Mouse (Mus musculus): Measurements from ENCODE around the gene Chfr. TPM values are rescaled to one million over a fixed set of nuclear protein-coding genes. Genes with fewer than 3 reads are reported as not detected.
"Not testable (repeated sequence)": the region's sequence is repeated elsewhere in the genome, so short reads cannot be mapped to it uniquely, and the experiment has no call there.

Chfr gene
- total RNA-seq, 2 experiments from 2014 or later: 33.7 to 39.9 TPM

DNA sequence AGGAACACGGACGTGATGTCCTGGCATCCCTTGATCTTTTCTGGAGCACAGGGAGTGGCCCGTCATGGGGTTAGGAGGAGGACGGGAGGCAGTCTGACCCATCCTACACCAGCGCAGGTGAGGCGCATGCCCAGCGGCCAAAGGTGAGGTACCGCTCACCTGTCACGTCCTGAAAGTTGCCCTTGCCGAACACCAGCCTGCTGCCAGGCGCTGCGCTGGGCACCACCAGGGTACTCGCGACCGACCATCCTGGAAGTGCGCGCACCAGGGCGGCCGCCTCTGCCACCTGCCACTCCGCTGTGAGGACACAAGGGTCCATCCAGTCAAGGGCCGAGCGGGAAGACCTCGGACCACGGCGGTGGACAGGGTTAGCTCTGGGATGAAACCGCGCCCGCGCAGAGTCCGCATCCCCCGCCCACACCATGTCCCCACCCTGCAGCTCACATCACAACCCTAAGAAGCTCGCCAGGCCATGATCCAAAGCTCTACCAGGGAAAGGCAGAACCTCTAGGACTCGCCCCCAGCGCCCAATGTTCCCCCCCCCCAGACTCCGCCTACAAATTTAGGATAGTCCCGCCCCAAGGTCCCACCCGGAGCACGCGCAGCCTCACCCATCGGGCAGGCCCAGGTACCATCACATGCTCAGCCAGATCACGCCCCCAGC is 28.6 kb upstream of the Chfr start:
- no peak for ATAC-seq (replicated peaks; ENCODE audit: low FRiP score, low TSS enrichment, poor library complexity, severe bottlenecking)

DNA sequence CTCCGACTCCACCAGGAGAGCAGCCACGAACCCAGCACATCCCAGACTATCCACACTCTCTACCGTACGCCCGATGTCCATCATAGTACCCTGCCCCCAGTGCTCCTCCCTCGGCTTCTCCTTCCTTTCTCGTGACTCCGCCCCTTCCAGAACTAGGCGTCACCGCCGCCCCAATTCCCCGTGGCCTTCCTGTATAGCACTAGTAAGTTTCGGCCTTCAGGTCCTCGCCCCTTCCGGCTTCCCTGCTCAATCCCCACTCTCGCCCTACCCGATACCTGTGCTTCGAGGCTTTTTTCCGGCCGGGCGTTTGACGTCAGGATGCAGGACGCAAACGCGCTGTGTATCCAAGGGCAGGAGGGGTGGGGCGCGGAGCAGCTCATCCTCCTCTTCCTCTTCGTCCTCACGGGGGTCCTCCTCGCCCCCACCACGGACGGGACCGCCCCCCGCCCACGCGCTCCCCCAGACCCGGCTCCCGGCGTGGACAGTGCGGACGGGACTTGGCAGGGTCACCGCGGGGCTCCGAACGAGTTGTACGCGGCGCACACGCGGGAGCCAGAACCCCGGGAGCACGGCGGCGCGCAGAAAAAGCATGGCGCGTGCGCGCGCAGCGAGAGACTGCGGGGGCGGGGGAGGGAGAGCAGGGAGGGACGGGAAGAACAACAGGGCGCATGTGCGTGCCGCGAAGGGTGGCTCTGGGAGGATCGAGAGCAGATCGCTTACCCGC is 27.9 kb upstream of the Chfr start, which contains the start of gene Gtpbp6:
TSS of gene Gtpbp6 (minus strand) at position 617 of the 724 bp plus-strand sequence.
- ATAC-seq (replicated peaks; ENCODE audit: low FRiP score, low TSS enrichment, poor library complexity, severe bottlenecking): peak; percentile 73

DNA sequence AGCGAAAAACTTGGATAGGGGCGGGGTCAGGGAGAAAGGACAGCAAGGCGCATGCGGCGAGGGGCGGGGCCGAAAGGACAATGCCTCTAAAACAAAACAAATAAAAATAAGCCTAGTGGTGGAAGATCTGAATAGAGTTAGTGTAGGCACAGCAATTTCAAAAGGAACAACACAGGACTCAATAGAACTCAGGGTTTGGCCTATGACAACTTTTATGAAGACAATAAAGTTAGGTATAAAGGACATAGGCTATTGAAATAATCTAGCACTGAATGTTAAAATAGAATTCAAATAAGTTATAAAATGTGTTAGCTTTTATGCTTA is 27.4 kb upstream of the Chfr start:
- ATAC-seq (replicated peaks; ENCODE audit: low FRiP score, low TSS enrichment, poor library complexity, severe bottlenecking): no peak

DNA sequence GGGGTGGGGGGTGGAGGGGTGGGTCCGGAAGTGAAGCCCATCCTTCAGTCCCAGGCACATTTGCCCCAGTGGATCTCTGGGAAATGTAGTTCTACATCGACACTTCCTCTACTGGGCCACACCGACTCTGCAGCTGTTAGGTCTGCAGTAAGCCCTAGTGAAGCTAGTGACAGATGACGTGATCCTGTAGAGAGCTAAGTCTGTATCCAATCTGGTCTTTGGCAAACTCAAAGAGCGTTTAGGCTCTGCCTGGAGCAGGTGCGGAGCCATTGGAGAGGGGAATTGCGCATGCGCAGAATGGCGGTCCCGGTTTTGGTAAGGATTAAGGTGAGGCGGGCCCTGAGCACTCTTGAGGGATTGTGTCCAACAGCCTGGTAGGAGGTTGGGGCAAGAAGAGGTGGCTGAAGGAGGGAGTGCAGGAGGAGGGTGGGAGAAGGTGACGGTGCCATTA is 25.6 kb upstream of the Chfr start, which contains the start of gene Zfp605:
TSS of gene Zfp605 (plus strand) at position 102 of the 451 bp plus-strand sequence.
- ATAC-seq (replicated peaks; ENCODE audit: low FRiP score, low TSS enrichment, poor library complexity, severe bottlenecking): peak; percentile 61

DNA sequence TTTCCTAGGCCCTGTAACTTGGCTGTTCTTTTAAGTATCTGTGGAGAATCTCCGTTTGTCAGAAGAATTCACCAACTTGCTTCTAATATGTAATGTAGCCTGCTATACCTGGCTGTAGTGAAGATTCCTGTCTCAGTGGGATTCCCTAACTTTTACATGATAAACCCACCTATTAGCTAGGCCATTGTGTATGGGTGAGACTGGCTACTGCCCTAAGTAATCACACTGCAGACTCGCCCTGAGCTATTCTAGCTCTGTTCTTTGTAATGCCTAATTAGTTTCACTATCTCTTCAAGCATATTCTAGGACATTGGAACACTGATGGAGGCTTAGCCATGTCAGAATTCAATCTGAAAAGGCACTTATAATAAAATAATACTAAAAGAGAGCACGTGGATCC is 13.3 kb upstream of the Chfr start:
- ATAC-seq (replicated peaks; ENCODE audit: low FRiP score, low TSS enrichment, poor library complexity, severe bottlenecking): not testable (repeated sequence)

DNA sequence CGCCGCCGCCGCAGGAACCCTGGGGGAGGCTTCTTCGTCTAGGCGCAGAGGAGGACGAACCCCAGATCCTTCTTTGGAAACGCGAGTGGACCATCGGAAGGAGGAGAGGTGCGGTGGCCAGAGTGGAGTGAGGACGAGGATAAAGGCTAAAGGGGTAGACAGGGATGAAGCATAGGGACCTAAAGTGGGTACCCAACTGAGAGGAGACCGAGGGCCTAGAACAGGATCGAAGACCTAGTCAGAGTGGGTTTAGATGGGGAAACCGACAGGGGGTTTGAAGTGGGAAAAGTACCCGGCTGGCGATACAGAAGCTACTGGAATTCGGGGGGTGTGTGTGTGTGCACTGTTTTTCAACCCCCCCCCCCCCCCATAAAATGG is 434 bp downstream of the Chfr start:
- ATAC-seq (replicated peaks; ENCODE audit: low FRiP score, low TSS enrichment, poor library complexity, severe bottlenecking): peak; percentile 7

DNA sequence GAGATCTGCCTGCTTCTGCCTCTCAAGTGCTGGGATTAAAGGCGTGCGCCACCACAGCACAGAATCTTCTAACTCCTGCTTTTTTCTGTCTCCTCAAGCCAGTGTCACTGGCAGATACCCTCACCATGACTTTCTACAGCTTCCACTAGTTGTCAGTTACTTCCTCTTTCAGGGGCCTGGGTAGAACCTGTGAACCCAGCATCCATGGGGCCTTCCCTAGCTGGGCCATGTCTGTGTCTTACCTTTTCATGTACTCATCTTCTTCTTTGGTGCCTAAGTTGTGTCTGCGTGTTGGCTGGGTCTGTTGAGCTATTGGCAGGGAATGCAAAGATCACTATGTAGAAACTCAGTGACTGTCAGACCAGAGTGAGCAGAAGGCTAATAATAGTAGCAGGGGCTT is 2.2 kb downstream of the Chfr start:
- ATAC-seq (replicated peaks; ENCODE audit: low FRiP score, low TSS enrichment, poor library complexity, severe bottlenecking): no peak

DNA sequence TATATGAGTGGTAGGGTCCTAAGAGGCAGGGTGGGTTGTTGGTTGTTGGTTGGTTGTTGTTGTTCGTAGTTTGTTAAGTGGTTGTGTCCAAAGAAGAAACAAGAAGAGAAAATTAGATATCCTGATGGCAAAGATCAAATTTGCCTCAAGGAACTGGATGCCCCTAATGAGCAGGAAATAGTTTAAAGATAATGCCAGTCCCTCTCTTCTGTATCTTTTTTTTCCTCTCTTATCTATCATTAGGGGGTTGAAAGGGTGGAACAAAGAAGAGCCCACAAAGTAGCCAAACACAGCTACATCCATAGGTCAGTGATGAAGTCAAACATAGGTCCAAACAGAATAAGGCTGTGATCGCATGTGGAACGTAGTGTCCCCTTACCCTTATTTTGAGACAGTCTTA is 3.7 kb downstream of the Chfr start:
- no peak for ATAC-seq (replicated peaks; ENCODE audit: low FRiP score, low TSS enrichment, poor library complexity, severe bottlenecking)

DNA sequence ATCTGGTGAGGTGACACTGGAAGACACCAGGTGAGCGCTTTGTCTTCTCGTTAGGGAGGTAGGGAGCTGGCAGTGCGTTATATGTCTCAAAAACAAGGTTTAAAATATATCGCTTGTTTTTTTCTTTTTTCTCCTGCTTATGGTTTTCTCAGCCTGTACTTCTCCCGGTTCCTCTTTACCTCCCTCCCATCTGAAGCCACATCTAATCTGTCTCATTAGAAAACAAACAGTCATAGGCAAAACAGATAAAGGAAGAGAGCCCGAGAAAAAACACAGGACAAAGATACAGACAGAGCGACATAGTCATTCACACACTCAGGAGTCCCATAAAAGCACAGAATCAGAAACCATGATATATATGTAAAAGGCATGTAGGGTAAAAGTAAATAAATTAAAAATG is 4.8 kb downstream of the Chfr start:
- ATAC-seq (replicated peaks; ENCODE audit: low FRiP score, low TSS enrichment, poor library complexity, severe bottlenecking): no peak

DNA sequence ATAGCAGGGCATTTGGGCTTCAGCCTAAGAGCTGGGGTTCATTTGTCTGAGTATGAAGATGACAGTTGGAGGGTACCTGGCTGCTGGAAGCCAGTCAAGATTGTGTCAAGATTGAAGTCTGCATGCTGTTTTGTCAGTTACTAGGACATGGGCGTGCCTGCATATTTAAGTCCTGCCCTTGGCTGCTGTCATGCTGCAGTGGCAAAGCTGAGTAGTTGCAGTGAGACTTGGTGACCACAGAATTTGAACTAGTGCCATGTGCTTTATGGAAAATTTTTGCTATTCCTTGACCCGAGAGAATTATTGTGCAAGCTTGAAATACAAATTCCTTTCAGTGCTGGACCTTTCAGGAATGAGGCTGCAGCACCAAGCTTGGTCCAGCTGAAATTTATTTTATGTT is 6.7 kb downstream of the Chfr start:
- peak; percentile 72 for ATAC-seq (replicated peaks; ENCODE audit: low FRiP score, low TSS enrichment, poor library complexity, severe bottlenecking)

DNA sequence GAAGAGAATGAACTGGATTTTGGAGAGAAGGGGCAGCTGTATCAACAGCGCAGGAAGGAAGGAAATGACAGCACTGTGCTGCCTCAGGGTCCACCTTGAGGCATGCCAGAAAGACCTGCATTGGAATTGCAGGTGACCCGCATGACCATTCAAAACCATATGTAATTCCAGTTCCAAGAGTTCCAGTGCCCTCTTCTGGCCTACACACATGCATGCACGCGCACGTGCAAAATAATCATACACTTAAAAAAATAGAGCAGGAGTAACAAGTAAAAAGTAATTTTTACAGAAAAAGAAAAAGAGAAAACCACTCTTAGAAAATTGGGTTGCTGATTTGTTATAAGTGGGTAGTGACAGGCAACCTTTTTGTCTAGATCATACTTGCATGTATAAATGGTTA is 7.4 kb downstream of the Chfr start:
- no peak for ATAC-seq (replicated peaks; ENCODE audit: low FRiP score, low TSS enrichment, poor library complexity, severe bottlenecking)

DNA sequence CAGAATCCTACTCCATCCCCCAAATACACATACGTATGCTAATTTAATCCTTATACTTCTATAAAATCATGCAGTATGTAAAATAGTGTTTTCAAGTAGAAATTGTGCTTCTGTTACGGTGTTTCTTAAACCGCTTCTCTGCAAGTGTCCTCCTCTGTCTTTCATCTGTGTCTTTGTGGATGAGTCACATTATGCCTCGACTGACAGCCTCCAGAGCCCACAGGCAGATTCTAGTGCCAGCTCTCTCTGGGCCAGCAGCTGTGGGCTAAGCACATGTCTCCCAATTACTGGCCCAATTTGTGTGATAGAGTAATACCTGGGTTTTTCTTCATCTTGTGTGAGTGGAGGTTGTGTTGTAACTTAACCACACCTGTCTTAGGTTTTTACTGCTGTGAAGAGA is 33.7 kb downstream of the Chfr start:
- ATAC-seq (replicated peaks; ENCODE audit: low FRiP score, low TSS enrichment, poor library complexity, severe bottlenecking): no peak

DNA sequence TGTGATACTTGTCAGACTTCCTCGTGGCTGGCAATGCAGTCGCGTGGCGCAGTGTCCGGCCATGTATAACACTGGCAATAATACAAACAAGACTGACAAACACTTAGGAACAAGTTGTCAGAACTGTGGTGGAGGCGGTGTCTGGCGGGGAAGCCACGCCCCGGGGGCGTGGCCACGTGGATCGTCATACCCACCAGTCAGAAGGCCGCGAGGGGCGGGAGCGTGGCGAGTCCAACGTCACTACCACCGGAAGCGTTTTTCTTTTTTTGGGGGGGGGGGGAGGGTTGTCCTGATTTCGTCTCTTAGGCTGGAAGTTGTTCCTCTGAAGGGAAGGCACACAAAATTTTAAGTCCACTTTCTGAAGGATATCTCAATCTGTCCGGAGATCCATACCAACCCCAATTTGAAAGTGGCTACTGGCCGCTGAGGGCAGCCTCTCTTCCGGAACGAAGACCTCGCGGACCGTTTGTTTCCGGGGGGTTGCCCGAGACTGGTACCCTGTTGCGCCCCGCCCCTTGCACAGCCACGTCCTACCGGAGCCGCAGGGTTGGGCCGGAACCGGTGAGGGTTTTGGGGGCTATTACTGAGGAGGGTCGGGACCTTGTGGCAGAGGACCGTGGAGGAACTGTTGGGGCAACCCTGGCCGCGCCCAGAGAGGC is 40.8 kb downstream of the Chfr start, which contains the start of gene Golga3:
TSS of gene Golga3 (plus strand) at position 340 of the 659 bp plus-strand sequence.
- peak; percentile 87 for ATAC-seq (replicated peaks; ENCODE audit: low FRiP score, low TSS enrichment, poor library complexity, severe bottlenecking)

DNA sequence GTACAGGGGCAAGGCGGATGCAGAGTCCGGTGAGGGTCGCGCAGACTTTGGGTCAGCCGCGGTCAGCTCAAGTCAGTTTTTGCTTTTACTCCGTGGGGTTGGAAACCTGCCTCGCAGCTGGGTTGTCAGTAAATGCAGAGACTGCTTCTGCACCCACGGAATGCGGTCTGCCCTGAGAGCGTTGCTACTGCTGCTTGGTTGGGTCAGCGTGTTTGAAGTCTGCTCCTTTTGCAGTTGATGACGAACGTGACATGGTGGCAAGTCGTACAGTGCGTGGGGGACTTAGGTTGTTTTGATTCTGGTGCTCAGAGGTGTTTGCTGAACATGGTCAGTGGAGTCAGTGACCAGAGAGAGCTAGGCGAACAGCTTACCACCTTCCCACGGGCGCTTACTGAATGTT is 41.4 kb downstream of the Chfr start:
- ATAC-seq (replicated peaks; ENCODE audit: low FRiP score, low TSS enrichment, poor library complexity, severe bottlenecking): 0 out of 2 replicates have a peak, but pooled peaks have one; percentile 22

DNA sequence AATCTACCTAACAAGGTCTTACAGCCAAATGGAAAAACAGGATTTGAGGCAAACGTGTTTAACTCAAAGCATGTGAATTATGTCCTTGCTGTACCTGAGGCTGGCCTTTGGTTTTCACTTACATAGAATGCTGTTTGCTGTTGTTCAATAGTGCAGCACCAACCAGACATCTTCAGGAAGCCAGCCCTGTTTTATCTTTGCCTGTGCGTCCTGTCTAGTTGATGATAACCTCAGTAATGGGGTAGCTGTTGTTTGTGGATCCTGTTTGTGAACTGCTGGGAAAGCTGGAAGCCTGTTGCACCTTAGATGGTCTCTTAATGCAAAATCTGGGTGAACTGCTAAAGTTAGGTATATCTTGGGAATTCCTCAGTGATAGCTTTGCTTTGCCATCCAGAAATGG is 43.0 kb downstream of the Chfr start:
- peak; percentile 42; the same call in 1 of the 2 replicates for ATAC-seq (replicated peaks; ENCODE audit: low FRiP score, low TSS enrichment, poor library complexity, severe bottlenecking)

DNA sequence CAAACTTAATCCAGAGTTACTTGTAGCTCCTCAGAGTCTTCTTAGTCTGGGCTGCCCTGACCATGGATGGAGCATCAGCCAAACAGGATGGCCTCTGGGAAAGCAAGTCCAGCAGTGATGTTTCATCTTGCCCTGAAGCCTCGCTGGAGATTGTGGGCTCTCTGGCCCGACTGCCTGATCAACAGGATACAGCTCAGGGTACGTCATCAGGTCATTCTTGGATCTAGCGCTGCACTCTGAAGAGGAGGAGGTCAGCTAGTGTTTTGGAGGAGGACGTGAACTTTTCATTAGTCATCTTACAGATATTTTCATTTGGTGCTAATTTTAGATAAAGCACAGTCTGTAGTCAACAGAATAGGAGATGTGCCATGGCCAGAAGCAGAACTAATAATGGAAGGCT is 46.1 kb downstream of the Chfr start:
- ATAC-seq (replicated peaks; ENCODE audit: low FRiP score, low TSS enrichment, poor library complexity, severe bottlenecking): no peak

DNA sequence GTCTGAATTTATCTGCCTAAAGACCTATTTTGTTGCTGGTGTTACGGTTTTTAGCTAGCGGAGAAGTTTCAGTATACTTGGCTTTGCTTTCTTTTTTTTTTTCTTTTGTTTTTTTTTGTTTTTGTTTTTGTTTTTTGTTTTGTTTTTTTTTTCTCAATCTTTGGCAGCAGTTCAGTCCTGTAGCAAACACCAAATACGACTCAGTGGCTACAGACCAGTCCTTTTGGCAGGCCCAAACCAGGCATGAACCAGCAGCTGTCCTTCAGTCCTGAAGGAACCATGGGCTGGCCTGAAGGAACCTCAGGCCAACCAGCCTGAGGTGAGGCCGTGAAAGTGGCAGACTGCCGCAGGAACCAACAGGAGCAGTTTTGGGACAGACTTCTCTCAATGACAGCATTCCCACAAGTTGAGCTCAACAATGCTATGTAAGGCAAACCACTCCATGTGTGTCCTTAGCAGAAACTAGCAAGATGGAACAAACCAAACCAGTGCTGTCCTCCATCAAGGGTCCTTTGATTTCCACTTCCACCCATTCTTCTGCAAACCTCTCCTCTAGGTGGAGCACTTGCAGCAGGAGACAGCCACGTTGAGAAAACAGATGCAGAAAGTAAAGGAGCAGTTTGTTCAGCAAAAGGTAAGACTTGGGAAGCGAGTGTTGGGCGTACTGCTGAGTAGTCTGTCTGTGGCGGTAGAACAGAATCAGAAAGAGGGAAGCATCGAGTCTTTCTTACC is 67.7 kb downstream of the Chfr start:
- peak; percentile 44; the same call in 1 of the 2 replicates for ATAC-seq (replicated peaks; ENCODE audit: low FRiP score, low TSS enrichment, poor library complexity, severe bottlenecking)

DNA sequence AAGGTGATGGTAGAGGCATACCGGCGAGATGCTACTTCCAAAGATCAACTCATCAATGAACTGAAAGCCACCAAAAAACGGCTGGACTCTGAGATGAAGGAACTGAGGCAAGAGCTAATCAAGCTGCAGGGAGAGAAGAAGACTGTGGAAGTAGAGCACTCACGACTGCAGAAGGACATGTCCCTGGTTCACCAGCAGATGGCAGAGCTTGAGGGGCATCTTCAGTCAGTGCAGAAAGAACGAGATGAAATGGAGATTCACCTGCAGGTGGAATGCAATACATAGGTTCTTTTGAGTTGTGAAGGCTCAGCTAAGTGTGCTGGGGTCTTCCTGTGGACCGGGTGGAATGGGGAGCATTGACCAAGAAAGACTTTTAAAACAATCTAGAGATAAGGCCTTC is 69.1 kb downstream of the Chfr start:
- peak; percentile 62; the same call in 1 of the 2 replicates for ATAC-seq (replicated peaks; ENCODE audit: low FRiP score, low TSS enrichment, poor library complexity, severe bottlenecking)

DNA sequence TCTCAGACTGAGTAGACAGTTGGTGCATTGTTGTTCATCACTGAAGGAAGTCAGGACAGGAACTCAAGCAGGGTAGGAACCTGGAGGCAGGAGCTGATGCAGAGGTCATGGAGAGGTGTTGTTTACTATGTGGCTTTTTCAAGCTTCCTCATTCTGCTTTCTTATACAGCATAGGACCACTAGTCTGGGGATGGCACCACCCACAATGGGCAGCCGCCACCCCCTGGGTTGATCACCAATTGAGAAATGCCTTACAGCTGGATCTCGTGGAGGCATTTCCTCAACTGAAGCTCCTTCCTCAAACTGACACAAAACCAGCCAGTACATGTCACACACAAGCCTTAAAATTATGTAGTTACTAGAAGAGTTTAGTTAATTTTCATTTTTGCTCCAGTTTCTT is 75.7 kb downstream of the Chfr start:
- ATAC-seq (replicated peaks; ENCODE audit: low FRiP score, low TSS enrichment, poor library complexity, severe bottlenecking): no peak

DNA sequence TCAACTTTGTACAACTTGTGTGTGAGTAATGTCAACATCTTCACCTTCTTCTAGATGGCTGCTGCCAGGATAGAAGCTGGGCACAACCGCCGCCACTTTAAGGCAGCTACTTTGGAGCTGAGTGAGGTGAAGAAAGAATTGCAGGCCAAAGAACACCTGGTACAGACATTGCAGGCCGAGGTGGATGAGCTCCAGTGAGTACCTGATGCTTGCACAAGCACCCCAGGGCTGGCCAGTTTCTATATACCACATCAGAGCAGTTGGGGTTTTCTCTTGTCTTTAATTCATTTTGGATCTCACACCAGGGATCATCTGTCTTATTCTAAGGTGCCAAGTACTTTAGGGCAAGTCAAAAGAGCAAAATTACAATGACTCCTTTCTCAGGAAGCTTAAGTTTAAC is 81.1 kb downstream of the Chfr start:
- ATAC-seq (replicated peaks; ENCODE audit: low FRiP score, low TSS enrichment, poor library complexity, severe bottlenecking): no peak

All from megakaryocyte-erythroid progenitor cell, adult 5-6 weeks (primary cell).